Mouse (Mus musculus) forebrain, embryonic 12.5 days (tissue): ENCODE results near the gene Egf. TPM values are rescaled to one million over a fixed set of nuclear protein-coding genes. Genes with fewer than 3 reads are reported as not detected.

Experiments
- microRNA-seq: library from miRNA; unstranded; fragments of <30 nt; microRNA quantifications from one replicate; pipeline ENCODE4, GENCODE M21; 2017
- polyA plus RNA-seq: library from polyadenylated mRNA; unstranded; fragments of >200 nt; fragmentation: Nextera tagmentation; extraction: Ambion mirVana; gene quantifications from 2 replicates; pipeline ENCODE4 v1.2.1, GENCODE M21; 2016

Egf gene
- polyA plus RNA-seq, 1 experiment from 2014 or later = 1.6 TPM

Small RNAs within 50 kb of the gene (microRNA-seq; reads per million reads assigned to microRNA genes)
- not detected for gene Gm24515

Other genes starting within 250 kb of the Egf start
- gene Elovl6, start 223.0 kb downstream of the Egf start, polyA plus RNA-seq = 34.6 and 37.4 TPM in 2 replicates
- not detected in 2 replicates for gene Lrit3, start 48.7 kb upstream of the Egf start, polyA plus RNA-seq
- gene Rrh, start 67.3 kb upstream of the Egf start, polyA plus RNA-seq = 0.15 and 0.37 TPM in 2 replicates
- gene Gar1, start 76.1 kb upstream of the Egf start, polyA plus RNA-seq = 98.7 and 102 TPM in 2 replicates
- gene Cfi, start 80.6 kb upstream of the Egf start, polyA plus RNA-seq = 0.09 and 0.18 TPM in 2 replicates
- gene Pla2g12a, start 123.3 kb upstream of the Egf start, polyA plus RNA-seq = 31.8 and 33.0 TPM in 2 replicates
- gene Casp6, start 146.1 kb upstream of the Egf start, polyA plus RNA-seq = 55.4 and 60.9 TPM in 2 replicates
- 3.3 and 5.3 TPM in 2 replicates for gene Mcub, start 214.9 kb upstream of the Egf start, polyA plus RNA-seq